Mouse (Mus musculus) megakaryocyte, embryonic 14.5 days (primary cell): Measurements from ENCODE around the gene Fam102b. TPM values are rescaled to one million over a fixed set of nuclear protein-coding genes. Genes with fewer than 3 reads are reported as not detected.

Experiments used
- H3K27me3 ChIP-seq: replicated peaks from 2 replicates; pipeline ENCODE3; 2012; ENCODE audit warnings: inconsistent platforms
- H3K36me3 ChIP-seq: replicated peaks from 2 replicates; pipeline ENCODE3; 2012; ENCODE audit warnings: low read length, inconsistent platforms, mixed read lengths
- H3K4me1 ChIP-seq: 2 replicates; pipeline ENCODE4 v1.6.1; 2012; ENCODE audit warnings: inconsistent platforms
- H3K4me3 ChIP-seq: replicated peaks from 2 replicates; pipeline ENCODE3; 2012; ENCODE audit warnings: moderate library complexity, mild to moderate bottlenecking, inconsistent platforms
- H3K9me3 ChIP-seq: 2 replicates; pipeline ENCODE4 v1.6.1; 2012; ENCODE audit warnings: inconsistent platforms
- FLI1 ChIP-seq: IDR thresholded peaks from 2 replicates; pipeline ENCODE4 v1.6.1; 2012; ENCODE audit warnings: low read length, inconsistent platforms, mixed read lengths
- GATA1 ChIP-seq: IDR thresholded peaks from 3 replicates; pipeline ENCODE4 v1.6.1; 2012; ENCODE audit warnings: mixed read lengths, low read length, inconsistent platforms, borderline replicate concordance
- polyA plus RNA-seq: library from polyadenylated mRNA; stranded (reverse); fragments of >175 nt; gene quantifications from 2 replicates; pipeline ENCODE4 v1.2.3, GENCODE M21; 2012; ENCODE audit warnings: low replicate concordance; ENCODE audit not compliant: insufficient read depth

Gene Fam102b
- 0.28 and 0.58 TPM in 2 replicates for polyA plus RNA-seq

- Histone ChIP-seq H3K36me3 (peaks cover 11% of the 10 kb centered on the region), H3K9me3 (no peaks in the 10 kb centered on the region), H3K4me1 (peaks cover 66% of the 10 kb centered on the region), H3K4me3 (peak within 1 kb of the TSS; percentile 91), H3K27me3 (no peaks in the 10 kb centered on the region)
- no peak for TF ChIP-seq FLI1
Measured at GRCm38 (mm10) chr3:109027515-109027987, at the start of gene Fam102b. Gene Fam102b (minus strand): TSS chr3:109027607.

GRCm38 (mm10) chr3:109062989-109063388 lies 35.6 kb upstream of the Fam102b start:
- Histone ChIP-seq H3K4me3 (no peak overlapping the region), H3K36me3 (no peaks in the 10 kb centered on the region), H3K27me3 (peaks cover 17% of the 10 kb centered on the region), H3K4me1 (0 out of 2 replicates have a peak, but pooled peaks cover 4% of the 10 kb centered on the region), H3K9me3 (no peaks in the 10 kb centered on the region)
- TF ChIP-seq GATA1 (no peak), FLI1 (no peak)

GRCm38 (mm10) chr3:109062391-109062790 lies 35.0 kb upstream of the Fam102b start:
- TF ChIP-seq GATA1 (no peak), FLI1 (no peak)
- no peak overlapping the region for H3K4me3 ChIP-seq
- H3K27me3 ChIP-seq = peaks cover 17% of the 10 kb centered on the region
- no peaks in the 10 kb centered on the region for H3K36me3 ChIP-seq
- no peaks in the 10 kb centered on the region for H3K9me3 ChIP-seq
- H3K4me1 ChIP-seq = 0 out of 2 replicates have a peak, but pooled peaks cover 4% of the 10 kb centered on the region

- Histone ChIP-seq H3K27me3 (peaks cover 19% of the 10 kb centered on the region), H3K9me3 (no peaks in the 10 kb centered on the region), H3K4me1 (no peaks in the 10 kb centered on the region), H3K4me3 (no peak overlapping the region), H3K36me3 (no peaks in the 10 kb centered on the region)
- TF ChIP-seq GATA1 (no peak), FLI1 (no peak)
Measured at GRCm38 (mm10) chr3:109059903-109060302, 32.5 kb upstream of the Fam102b start.

- Histone ChIP-seq H3K9me3 (no peaks in the 10 kb centered on the region), H3K36me3 (no peaks in the 10 kb centered on the region), H3K4me1 (peaks cover 24% of the 10 kb centered on the region), H3K4me3 (no peak overlapping the region), H3K27me3 (peaks cover 3% of the 10 kb centered on the region)
- no peak for TF ChIP-seq FLI1
- TF ChIP-seq GATA1 = no peak
Measured at GRCm38 (mm10) chr3:109051946-109052331, 24.5 kb upstream of the Fam102b start.

- H3K36me3 ChIP-seq = no peaks in the 10 kb centered on the region
- H3K27me3 ChIP-seq = peaks cover 3% of the 10 kb centered on the region
- no peak overlapping the region for H3K4me3 ChIP-seq
- TF ChIP-seq GATA1 (no peak), FLI1 (no peak)
- H3K9me3 ChIP-seq = no peaks in the 10 kb centered on the region
- peaks cover 29% of the 10 kb centered on the region for H3K4me1 ChIP-seq
Measured at GRCm38 (mm10) chr3:109051056-109051945, 23.9 kb upstream of the Fam102b start.

GRCm38 (mm10) chr3:109047707-109048283 lies 20.4 kb upstream of the Fam102b start:
- H3K9me3 ChIP-seq = no peaks in the 10 kb centered on the region
- H3K36me3 ChIP-seq = no peaks in the 10 kb centered on the region
- no peak overlapping the region for H3K4me3 ChIP-seq
- peaks cover 3% of the 10 kb centered on the region for H3K27me3 ChIP-seq
- no peak for TF ChIP-seq GATA1
- no peak for TF ChIP-seq FLI1
- peaks cover 36% of the 10 kb centered on the region for H3K4me1 ChIP-seq

GRCm38 (mm10) chr3:109046428-109046827 lies 19.0 kb upstream of the Fam102b start:
- TF ChIP-seq GATA1 = no peak
- no peak for TF ChIP-seq FLI1
- H3K9me3 ChIP-seq = no peaks in the 10 kb centered on the region

GRCm38 (mm10) chr3:109043395-109043794 lies 16.0 kb upstream of the Fam102b start:
- peaks cover 16% of the 10 kb centered on the region for H3K4me1 ChIP-seq
- peaks cover 2% of the 10 kb centered on the region for H3K27me3 ChIP-seq
- no peak overlapping the region for H3K4me3 ChIP-seq
- no peak for TF ChIP-seq GATA1
- no peaks in the 10 kb centered on the region for H3K9me3 ChIP-seq
- H3K36me3 ChIP-seq = no peaks in the 10 kb centered on the region

More at GRCm38 (mm10) chr3:109046428-109046827, 19.0 kb upstream of the Fam102b start:
- Histone ChIP-seq H3K27me3 (peaks cover 3% of the 10 kb centered on the region), H3K36me3 (no peaks in the 10 kb centered on the region), H3K4me1 (peaks cover 24% of the 10 kb centered on the region), H3K4me3 (no peak overlapping the region)

- Histone ChIP-seq H3K4me1 (peaks cover 6% of the 10 kb centered on the region; the same call in 1 of the 2 replicates), H3K36me3 (no peaks in the 10 kb centered on the region), H3K4me3 (no peak overlapping the region), H3K27me3 (peaks cover 2% of the 10 kb centered on the region), H3K9me3 (no peaks in the 10 kb centered on the region)
- TF ChIP-seq GATA1 (no peak), FLI1 (no peak)
Measured at GRCm38 (mm10) chr3:109040908-109041307, 13.5 kb upstream of the Fam102b start.
